ENCODE assay signal across 8 mouse cellular contexts in the genomic region with DNA sequence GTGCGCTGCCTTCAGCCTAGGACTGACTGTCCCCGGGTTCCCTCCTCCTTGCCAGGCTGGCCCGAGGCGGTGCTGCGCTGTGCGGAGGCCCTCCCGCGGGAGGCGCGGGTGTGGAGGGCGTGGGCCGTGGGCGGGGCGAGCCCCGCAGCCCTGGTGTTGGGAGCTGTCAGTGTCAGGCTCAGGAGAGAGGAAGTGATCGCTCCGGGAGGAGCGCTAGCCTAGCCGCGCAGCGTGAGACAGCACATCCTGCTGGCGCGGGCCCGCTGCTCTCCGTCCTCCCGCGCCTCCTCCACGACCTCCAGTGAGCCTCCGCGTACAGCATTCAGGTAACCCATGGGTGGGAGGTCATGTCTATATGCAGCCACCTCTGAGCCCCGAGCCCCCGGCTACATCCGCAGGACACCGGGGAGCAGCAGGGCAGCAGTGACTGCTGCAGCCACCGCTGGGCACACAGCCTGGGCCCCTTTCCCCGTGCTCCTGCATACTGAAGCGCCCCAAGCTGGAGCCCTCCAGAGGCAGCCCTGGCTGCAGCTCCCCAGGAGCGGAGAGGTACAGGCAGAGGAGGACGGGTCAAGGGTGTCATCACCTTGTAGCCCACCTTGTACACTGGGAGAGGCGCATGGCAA. TPM values are rescaled to one million over a fixed set of nuclear protein-coding genes. Genes with fewer than 3 reads are reported as not detected.
A peak's percentile ranks its signal among the peaks of the same experiment; 100 is the strongest.
DNase-seq lines count a peak whose midpoint lies in the region; ATAC-seq and TF ChIP-seq lines count a peak whose summit lies in the region.

A gene (plus strand): TSS at position 29 of the 626 bp plus-strand sequence.

- 1% methylated on average over 36 of the region's 40 CpGs for whole genome bisulfite sequencing in forebrain, embryonic 10.5 days
- WGBS in heart, embryonic 14.5 days, result under 1% methylated on average over 36 of the region's 40 CpGs
- 2% methylated on average over 40 of the region's 40 CpGs for WGBS in liver, embryonic 14.5 days (ENCODE audit: insufficient replicate concordance)
- 1% methylated on average over 39 of the region's 40 CpGs for WGBS in neural tube, embryonic 15.5 days

- peak; percentile 18 for DNase-seq in 3134 (ENCODE audit: extremely low read depth, insufficient read length, low spot score)
- DNase-seq in brain, adult 2 months (ENCODE audit: low read depth, low spot score), result peak; percentile 92
- DNase-seq in forebrain, embryonic 10.5 days (ENCODE audit: extremely low spot score, low spot score), result peak; percentile 39
- DNase-seq in kidney, postnatal 36 days, result peak; percentile 3 to 25
- DNase-seq in liver, embryonic 14.5 days (ENCODE audit: low read depth in 3 of 3, low spot score in 3 of 3), result peak in 1 of 3 experiments; percentile 0
- no peak for DNase-seq in T-cell, adult 2 months (ENCODE audit: low spot score)

- peaks cover 12% of the 10 kb centered on the region for H3K4me1 ChIP-seq in forebrain, embryonic 10.5 days
- H3K4me1 ChIP-seq in heart, embryonic 14.5 days (ENCODE audit: control insufficient read depth in 2 of 2, insufficient read depth in 2 of 2, low read length in 2 of 2), result peaks cover 2 to 10% of the 10 kb centered on the region in 2 experiments; a peak in 3 of 4 replicates
- H3K4me1 ChIP-seq in liver, embryonic 14.5 days (replicated peaks; ENCODE audit: control insufficient read depth in 2 of 2, insufficient read depth in 2 of 2, low read length in 1 of 2), result no peaks in the 10 kb centered on the region
- H3K4me1 ChIP-seq in neural tube, embryonic 15.5 days, result peaks cover 11% of the 10 kb centered on the region

- peak; percentile 61 for ATAC-seq in heart, embryonic 14.5 days (ENCODE audit: insufficient number of reproducible peaks, insufficient read depth, low FRiP score, low read depth)
- ATAC-seq in liver, embryonic 14.5 days (ENCODE audit: insufficient read depth), result no peak
- ATAC-seq in neural tube, embryonic 15.5 days (ENCODE audit: low FRiP score), result peak; percentile 93

- TF ChIP-seq EP300 in liver, embryonic 14.5 days (IDR thresholded peaks at IDR 0.05; ENCODE audit: low read depth), result no peak

- H3K36me3 ChIP-seq in forebrain, embryonic 10.5 days (replicated peaks), result no peaks in the 10 kb centered on the region
- H3K36me3 ChIP-seq in heart, embryonic 14.5 days (ENCODE audit: control insufficient read depth, insufficient read depth, low read length), result no peaks in the 10 kb centered on the region
- no peaks in the 10 kb centered on the region for H3K36me3 ChIP-seq in liver, embryonic 14.5 days (replicated peaks; ENCODE audit: control insufficient read depth, insufficient read depth, low read depth)
- H3K36me3 ChIP-seq in neural tube, embryonic 15.5 days, result no peaks in the 10 kb centered on the region

- no peaks in the 10 kb centered on the region for H3K9me3 ChIP-seq in forebrain, embryonic 10.5 days
- no peaks in the 10 kb centered on the region for H3K9me3 ChIP-seq in heart, embryonic 14.5 days (ENCODE audit: control insufficient read depth, low read length)
- no peaks in the 10 kb centered on the region for H3K9me3 ChIP-seq in liver, embryonic 14.5 days (ENCODE audit: control insufficient read depth, low read length)
- H3K9me3 ChIP-seq in neural tube, embryonic 15.5 days (replicated peaks), result no peaks in the 10 kb centered on the region

- no peak for TF ChIP-seq CTCF in liver, embryonic 14.5 days (IDR thresholded peaks at IDR 0.05; ENCODE audit: low read depth)

- no peak within 1 kb of the TSS for H3K27ac ChIP-seq in forebrain, embryonic 10.5 days
- H3K27ac ChIP-seq in heart, embryonic 14.5 days (replicated peaks in 1 of 2; ENCODE audit: control insufficient read depth in 1 of 2, insufficient read depth in 1 of 2, low read depth in 2 of 2, low read length in 2 of 2), result no peak within 1 kb of the TSS
- H3K27ac ChIP-seq in liver, embryonic 14.5 days, result no peak within 1 kb of the TSS
- H3K27ac ChIP-seq in neural tube, embryonic 15.5 days (replicated peaks), result peak within 1 kb of the TSS; percentile 59

- H3K9ac ChIP-seq in heart, embryonic 14.5 days (ENCODE audit: low read length), result peak within 1 kb of the TSS; percentile 64
- no peak within 1 kb of the TSS for H3K9ac ChIP-seq in liver, embryonic 14.5 days (replicated peaks)
- peak within 1 kb of the TSS; percentile 56 for H3K9ac ChIP-seq in neural tube, embryonic 15.5 days (replicated peaks)

- peak within 1 kb of the TSS; percentile 86 for H3K4me2 ChIP-seq in heart, embryonic 14.5 days (ENCODE audit: low read length)
- peak within 1 kb of the TSS; percentile 36 for H3K4me2 ChIP-seq in liver, embryonic 14.5 days (ENCODE audit: low read depth)
- H3K4me2 ChIP-seq in neural tube, embryonic 15.5 days, result peak within 1 kb of the TSS; percentile 87

- peaks cover 32% of the 10 kb centered on the region for H3K27me3 ChIP-seq in forebrain, embryonic 10.5 days (ENCODE audit: poor library complexity, severe bottlenecking)
- 0 out of 2 replicates have a peak, but pooled peaks cover 5% of the 10 kb centered on the region for H3K27me3 ChIP-seq in heart, embryonic 14.5 days (ENCODE audit: control insufficient read depth, insufficient read depth, low read length)
- peaks cover 8% of the 10 kb centered on the region for H3K27me3 ChIP-seq in liver, embryonic 14.5 days (ENCODE audit: control insufficient read depth, insufficient read depth, low read length)
- H3K27me3 ChIP-seq in neural tube, embryonic 15.5 days (replicated peaks), result peaks cover 4% of the 10 kb centered on the region; the same call in 1 of the 2 replicates

- H3K4me3 ChIP-seq in forebrain, embryonic 10.5 days, result peak within 1 kb of the TSS; percentile 61
- H3K4me3 ChIP-seq in heart, embryonic 14.5 days (ENCODE audit: control insufficient read depth in 1 of 2, insufficient read depth in 1 of 2, low read depth in 1 of 2, low read length in 2 of 2), result peak within 1 kb of the TSS; percentile 49 to 53
- no peak within 1 kb of the TSS for H3K4me3 ChIP-seq in liver, embryonic 14.5 days (ENCODE audit: insufficient read depth in 1 of 2, low read depth in 2 of 2, low read length in 2 of 2)
- peak within 1 kb of the TSS; percentile 60 for H3K4me3 ChIP-seq in neural tube, embryonic 15.5 days (replicated peaks)

RNA-seq across cellular contexts. Expression of the gene that starts here (rescaled TPM):
- polyA plus RNA-seq in forebrain, embryonic 10.5 days (2016; fragmentation: Nextera tagmentation; extraction: Ambion mirVana), result 1.1 and 1.3 TPM in 2 replicates
- 2.8 and 3.3 TPM in 2 replicates for polyA plus RNA-seq in heart, embryonic 14.5 days (2014; fragmentation: Nextera tagmentation; extraction: Ambion mirVana)
- polyA plus RNA-seq in liver, embryonic 14.5 days (2012; rRNA removed), result 0.04 TPM in 1 of 2 replicates, not detected in the other
- polyA plus RNA-seq in liver, embryonic 14.5 days (2014; fragmentation: Nextera tagmentation; extraction: Ambion mirVana), result not detected in 2 replicates
- polyA plus RNA-seq in neural tube, embryonic 15.5 days (2015; fragmentation: Nextera tagmentation; extraction: Ambion mirVana), result 42.9 and 46.2 TPM in 2 replicates

Comparison
In these comparisons a context has a peak if more than half of its experiments do, and no peak if none do; other contexts are left out.
1. RNA of the gene that starts here (polyA plus RNA-seq): 42.9 to 46.2 TPM in neural tube, embryonic 15.5 days; 2.8 to 3.3 TPM in heart, embryonic 14.5 days, 1.1 to 1.3 TPM in forebrain, embryonic 10.5 days and 0.04 TPM in liver, embryonic 14.5 days; every median in the first group is over 10 times any median in the second.
2. H3K4me3 ChIP-seq: peak in forebrain, embryonic 10.5 days (single experiment), heart, embryonic 14.5 days (2 of 2) and neural tube, embryonic 15.5 days (single experiment); none in liver, embryonic 14.5 days (0 of 2).
3. H3K4me2 ChIP-seq: peak in every context shown above with its lines; median percentile 87 in neural tube, embryonic 15.5 days; 86 in heart, embryonic 14.5 days; 36 in liver, embryonic 14.5 days.